Mouse (Mus musculus) thymus, postnatal 0 days (tissue): ENCODE measurements around the gene Ccdc122. TPM values are rescaled to one million over a fixed set of nuclear protein-coding genes. Genes with fewer than 3 reads are reported as not detected.
"Not testable (repeated sequence)": the region's sequence is repeated elsewhere in the genome, so short reads cannot be mapped to it uniquely, and the experiment has no call there.

ENCODE experiments used
- DNase-seq: peaks from one replicate; pipeline ENCODE4 v3.0.0-alpha.2; 2015; ENCODE audit warnings: low spot score
- polyA plus RNA-seq: library from polyadenylated mRNA; unstranded; fragments of >200 nt; fragmentation: Nextera tagmentation; extraction: Ambion mirVana; gene quantifications from 2 replicates; pipeline ENCODE4 v1.2.1, GENCODE M21; 2015

Gene Ccdc122
- polyA plus RNA-seq, 1 experiment from 2014 or later: 4.9 TPM

DNA sequence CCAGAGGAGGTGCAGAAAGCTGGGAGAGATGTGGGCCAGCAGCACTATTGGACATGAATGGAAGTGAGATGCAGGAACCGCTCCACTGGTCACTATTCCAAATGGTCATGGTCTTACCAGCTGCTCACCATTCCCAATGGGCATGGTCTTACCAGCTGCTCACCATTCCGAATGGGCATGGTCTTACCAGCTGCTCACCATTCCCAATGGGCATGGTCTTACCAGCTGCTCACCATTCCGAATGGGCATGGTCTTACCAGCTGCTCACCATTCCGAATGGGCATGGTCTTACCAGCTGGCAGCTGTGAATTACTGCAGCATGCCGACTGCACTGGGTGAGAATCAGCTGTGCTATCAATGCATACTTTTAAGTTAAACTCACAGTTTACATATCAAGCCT, 74.0 kb downstream of the Ccdc122 start:
- DNase-seq: not testable (repeated sequence)

DNA sequence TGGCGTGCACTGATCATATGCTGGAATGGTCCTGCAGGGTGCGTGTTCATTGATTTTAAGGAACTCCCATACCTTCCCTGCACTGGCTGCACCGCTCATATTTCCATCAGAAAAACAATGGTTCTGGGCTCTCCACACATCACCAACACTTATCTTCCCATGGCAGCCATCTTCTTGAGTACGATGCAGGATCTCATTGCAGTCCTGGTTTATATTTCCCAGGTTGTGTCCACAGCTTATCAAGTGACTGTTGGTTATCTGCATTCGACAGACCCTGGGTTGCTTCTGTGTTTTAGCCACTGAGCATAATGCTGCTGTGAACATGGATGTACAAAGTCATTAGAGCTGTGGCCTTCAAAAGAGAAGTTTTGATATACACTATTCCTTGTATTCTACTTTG, 94.0 kb downstream of the Ccdc122 start:
- DNase-seq: no peak

DNA sequence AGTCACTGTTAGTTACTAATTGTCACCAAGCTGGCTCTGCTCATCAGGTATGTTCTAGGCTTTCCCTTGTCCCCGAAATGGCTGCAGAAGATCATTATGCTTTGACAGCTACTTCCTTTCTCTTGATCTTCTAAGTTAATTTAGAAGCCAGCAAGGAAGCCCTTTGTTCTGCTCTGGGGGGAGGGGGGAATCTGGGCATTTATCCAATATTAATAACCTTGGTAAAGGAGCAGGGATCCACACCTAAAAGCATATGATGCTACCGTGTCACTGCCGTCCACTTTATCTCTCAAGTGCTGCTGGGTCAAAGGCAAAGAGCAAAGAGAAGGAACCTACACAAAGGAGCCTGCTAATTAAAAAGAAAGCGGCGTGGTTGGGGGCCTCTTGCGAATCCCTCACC, 100.4 kb downstream of the Ccdc122 start:
- no peak for DNase-seq

DNA sequence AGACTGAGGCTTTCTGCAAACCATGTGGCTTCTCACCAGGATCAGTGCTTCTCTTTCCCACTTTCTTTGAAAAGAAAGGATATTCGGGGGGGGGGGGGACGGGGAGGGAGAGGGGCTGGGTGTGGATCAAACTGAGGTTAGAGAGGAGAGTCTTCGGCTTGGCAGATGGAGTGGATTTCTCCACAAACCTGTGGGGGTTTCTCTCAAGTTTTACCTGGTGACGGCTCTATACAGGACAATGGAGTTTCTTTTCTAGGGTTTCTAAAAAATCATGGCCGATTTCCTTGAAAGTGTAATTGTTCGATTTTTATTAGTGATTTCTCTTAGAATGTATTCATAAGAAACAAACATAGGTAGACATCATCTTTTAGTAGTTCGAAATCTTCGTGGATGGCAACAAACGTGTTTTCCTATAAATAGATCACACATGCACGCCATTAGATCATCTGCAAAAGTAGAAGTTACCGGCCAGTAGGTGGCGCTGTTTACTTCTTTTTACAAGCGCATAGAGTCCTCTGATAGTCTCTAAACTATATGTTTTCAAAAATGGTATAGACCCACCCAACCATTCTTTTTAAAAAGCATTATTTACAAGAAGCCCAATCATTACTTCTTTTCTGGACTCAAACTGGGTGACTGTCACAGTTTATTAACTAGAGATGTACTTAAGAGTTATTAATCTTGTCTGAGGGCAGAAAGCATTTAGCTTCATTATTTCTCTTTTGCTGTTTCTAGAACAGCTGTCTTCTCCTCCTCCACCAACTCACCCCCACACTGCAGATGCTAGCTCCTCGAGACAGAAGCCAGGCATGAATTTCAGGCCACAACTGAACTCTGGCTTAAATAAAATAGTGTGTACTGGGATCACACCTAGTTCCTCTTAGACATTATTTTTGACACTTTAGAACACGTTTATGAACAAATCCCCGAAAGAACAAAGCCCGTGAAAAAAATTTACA, 105.0 kb downstream of the Ccdc122 start:
- DNase-seq: peak; percentile 84

DNA sequence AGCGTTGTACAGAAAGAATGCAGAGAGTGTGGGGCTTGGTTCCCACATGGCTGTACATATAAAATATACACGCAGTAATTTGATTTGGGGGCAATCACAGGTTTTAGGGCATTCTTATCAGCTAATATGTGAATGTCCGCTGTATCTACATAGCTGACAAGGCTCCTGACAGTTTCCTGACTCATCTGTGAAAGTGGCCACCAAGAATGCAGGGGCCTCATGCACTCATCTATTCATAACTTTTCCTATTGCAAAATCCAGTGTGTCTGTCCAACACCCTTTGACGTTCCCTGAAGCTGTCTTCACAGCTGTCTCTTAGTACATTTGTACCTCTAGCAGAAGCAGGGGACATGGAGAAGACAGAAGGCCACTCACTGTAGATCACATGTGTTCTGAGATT, 108.5 kb downstream of the Ccdc122 start:
- DNase-seq: no peak

DNA sequence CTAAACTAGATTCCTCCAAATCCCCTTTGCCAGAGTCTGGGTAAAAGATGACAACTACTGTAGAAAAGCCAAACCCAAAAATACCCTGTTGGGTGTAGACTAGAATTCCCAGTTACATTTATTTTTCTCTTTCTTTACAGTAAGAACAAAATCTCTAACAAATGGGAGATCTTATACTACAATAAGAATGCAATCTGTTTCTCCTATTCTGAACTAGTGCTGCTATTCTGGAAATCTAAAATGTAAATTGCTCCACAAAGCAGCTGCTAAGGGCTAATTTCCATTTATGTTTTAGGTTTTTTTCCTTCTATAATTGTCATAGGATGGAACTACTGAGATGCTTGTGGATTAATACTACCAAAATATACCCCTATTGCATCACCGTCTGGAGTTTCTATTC, 111.1 kb downstream of the Ccdc122 start:
- DNase-seq: no peak

DNA sequence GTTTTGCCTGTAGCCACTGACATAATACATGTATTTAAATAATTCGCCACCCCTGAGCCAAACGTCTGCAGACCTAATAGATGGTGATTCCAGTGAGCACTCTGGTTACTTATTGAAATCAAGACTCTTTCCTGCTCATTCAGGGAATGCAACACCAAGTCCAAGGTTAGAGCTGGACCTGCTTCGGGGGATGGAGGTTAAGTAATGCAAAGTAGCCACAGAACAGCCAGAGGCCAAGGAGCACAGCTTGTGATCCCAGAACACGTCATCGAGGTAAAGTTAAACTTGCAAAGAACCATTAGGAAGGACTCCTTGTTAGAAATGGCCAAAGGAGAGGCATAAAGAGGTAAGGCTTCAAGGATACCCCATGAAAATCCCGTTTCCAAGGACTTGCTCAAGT, 114.0 kb downstream of the Ccdc122 start:
- no peak for DNase-seq

DNA sequence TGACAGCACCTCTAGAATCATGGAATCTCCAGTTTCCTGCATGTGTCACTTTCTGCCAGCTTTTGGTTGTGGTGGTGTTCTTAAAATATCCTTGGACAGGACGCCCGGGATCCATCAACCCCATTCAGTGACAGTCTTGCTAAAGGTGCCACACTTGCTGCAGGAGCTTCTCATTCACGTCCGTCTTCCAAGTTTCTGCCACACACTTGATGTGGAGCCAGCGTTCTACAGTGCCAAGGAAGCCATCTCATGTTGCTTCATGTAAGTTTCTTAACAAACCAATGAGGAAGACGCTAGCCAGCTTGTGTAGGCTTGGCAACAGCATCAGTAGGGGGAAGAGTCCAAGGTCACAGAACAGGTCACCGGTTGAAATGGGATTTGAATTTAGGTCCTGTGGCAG, 114.9 kb downstream of the Ccdc122 start:
- DNase-seq: no peak

DNA sequence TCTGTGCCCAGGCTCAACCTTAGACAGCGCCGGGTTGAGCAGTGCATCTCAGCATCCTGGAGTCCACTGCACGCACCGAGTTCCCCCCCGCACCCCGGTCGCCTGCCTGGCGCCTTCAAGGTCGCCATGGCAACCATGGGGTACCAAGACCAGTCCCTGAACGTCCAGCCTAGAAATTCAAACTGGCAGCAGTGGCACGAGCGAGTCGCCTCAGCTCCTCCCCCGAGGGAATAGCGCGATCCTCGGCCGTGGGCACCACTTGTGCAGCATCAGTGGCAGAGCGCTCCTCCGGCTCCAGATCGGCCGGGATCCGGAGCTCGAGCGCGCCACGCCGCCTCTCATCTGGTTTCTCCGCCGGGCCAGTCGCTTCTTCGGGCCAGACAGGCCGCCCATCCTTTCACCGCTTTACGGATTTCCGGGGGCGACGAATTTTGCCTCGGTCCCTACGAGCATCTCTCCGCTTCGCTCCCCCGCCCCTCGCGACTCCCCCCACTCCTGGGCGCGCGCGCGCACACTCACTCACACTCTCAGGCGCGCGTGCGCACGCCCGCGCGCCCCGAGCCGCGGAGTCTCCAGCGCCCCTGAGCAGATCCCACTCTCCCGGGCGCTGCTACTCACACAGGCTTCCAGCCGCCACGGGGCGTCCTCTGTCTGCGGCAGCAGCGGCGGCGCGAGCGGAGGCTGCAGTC, 119.8 kb downstream of the Ccdc122 start, which contains the start of gene Enox1:
Enox1 (plus strand) TSS at position 542 of the 689 bp plus-strand sequence.
- peak; percentile 42 for DNase-seq

DNA sequence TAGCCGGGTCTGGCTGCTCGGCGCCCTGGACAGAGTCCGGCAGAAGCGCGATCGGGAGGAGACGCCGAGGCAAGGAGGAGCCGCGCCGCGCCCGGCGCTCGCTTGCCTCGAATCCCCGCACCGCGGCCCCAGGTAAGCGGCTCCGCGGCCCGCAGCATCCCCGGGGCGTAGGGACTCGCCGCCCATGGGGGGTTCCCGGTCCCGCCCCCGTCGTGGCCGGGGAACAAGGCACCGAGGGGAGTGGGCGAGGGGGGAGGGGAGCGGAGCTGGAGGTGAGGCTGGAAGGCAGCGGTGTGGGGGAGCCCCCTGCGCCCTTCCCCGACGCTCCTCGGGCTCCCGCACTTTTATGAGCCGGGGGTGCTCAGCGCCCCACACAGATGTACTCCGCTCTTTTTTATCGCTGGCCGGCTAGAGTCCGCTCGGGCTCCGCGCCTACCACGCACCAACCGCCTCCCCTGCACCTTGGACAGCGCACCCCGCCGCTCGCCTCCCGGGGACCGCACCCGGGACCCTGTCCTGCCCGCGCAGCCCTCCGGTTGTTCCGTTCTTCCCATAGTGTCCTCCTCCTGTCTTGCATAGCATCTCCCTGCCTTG, 120.4 kb downstream of the Ccdc122 start:
- no peak for DNase-seq

DNA sequence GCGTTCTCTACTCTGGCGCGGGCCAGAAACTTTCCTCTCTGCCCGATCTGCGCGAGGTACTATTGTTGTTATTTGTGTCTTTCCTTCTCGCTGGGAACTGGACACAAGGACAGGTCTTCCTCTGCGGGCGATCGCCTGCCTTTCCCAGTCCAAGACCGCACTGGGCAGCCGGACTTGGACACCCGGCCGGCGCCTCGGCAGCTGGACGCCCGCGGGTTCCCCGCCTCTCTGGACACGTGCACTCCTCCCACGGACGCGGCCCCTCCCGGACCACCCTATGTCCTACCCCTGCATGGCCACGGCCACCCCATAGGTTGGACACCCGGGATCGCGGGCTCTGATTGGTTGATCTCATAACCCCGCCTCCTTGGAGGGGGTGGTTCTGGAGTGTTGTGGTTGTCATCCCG, 120.9 kb downstream of the Ccdc122 start:
- DNase-seq: no peak

DNA sequence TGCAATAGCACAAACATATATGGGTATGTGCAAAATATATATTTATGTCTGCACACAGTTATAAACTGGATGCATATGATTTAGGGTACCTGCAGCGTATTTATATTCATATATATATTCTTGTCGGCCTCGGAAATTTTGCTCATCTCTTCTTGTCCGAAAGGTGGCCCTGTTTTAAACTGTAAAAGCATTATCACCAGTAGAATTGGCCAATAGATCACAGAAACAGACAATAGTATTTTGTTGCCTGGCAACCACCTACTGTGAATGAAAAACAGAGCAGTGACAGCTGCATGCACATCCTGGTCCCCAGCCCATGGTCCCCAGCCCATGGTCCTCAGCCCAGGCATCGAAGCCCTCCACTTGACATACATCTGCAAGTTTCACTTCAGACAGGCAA, 122.8 kb downstream of the Ccdc122 start:
- DNase-seq: no peak

Other genes with a start within 250 kb of the Ccdc122 start
- 16.2 and 17.1 TPM in 2 replicates for gene Lacc1, start 132 bp downstream of the Ccdc122 start, polyA plus RNA-seq
- gene Enox1, start 120.0 kb downstream of the Ccdc122 start, polyA plus RNA-seq: 0.55 TPM in 2 replicates